26 mouse cellular contexts compared by ENCODE assay signal in the genomic region with DNA sequence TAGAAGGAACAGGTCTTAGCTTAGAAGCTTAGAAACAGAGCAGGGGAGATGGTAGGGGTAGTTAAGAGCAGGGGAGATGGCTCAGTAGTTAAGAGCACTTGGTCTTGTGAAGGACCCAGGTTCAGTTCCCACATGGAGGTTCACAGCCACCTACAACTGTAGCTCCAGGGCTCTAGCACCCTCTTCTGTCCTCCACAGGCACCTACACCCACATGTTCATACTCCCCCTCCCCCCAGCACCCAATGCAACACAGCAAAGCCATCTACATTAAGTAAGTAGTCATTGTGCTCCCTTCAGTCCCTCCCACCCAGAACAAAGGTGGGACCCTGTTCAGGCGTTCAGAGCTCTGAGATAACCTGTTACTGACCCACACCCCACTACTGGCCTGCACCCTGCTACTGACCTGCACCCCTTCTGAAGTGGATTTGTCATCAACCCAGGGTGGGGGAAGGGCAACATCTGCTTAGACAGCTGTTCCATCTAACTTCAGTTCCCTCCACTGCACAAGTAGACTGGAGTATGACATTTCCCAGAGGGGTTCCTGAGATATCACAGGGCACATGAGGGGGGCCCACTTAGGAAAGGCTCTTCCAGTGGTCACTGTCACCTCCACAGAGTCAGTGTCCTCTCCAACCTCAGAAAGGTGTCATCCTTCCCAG. TPM values are rescaled to one million over a fixed set of nuclear protein-coding genes. Genes with fewer than 3 reads are reported as not detected.
DNase-seq lines count a peak whose midpoint lies in the region; ATAC-seq and TF ChIP-seq lines count a peak whose summit lies in the region.
"Had no signal": no experiment of that assay in that cellular context is flagged by ENCODE, and none has a peak within 500 bp of the region (broad histone marks: within the 10 kb centered on the region; RNA-seq: fewer than 3 reads in every experiment).

No protein-coding gene starts in this region.

- DNase-seq in liver, embryonic 14.5 days (ENCODE audit: low read depth in 3 of 3, low spot score in 3 of 3) = no peak
- no peak for DNase-seq in liver, embryonic 11.5 days (ENCODE audit: low spot score)
- peak; percentile 47 for DNase-seq in thymus, postnatal 4 days
- DNase-seq in thymus, adult 18-20 months = no peak
- DNase-seq in ZHBTc4 (ENCODE audit: low read depth, low spot score) = peak; percentile 69
- no peak for DNase-seq in adrenal gland, adult 8-10 months
- DNase-seq in c-Kit-positive CD71-positive TER-119-positive erythroid progenitor cells, embryonic 14.5 days (ENCODE audit: low spot score) = no peak
- DNase-seq: cerebellum, adult 9-10 months had no signal

- H3K36me3 ChIP-seq in liver, embryonic 14.5 days (replicated peaks; ENCODE audit: control insufficient read depth, insufficient read depth, low read depth) = no peaks in the 10 kb centered on the region
- H3K36me3 ChIP-seq in liver, embryonic 11.5 days (ENCODE audit: control insufficient read depth, insufficient read depth, low read length) = no peaks in the 10 kb centered on the region
- H3K36me3 ChIP-seq: embryonic facial prominence, embryonic 10.5 days; heart, embryonic 13.5 days; limb, embryonic 13.5 days; midbrain, embryonic 10.5 days had no signal

- no peak overlapping the region for H3K4me2 ChIP-seq in liver, embryonic 14.5 days (ENCODE audit: low read depth)
- H3K4me2 ChIP-seq in liver, embryonic 11.5 days = no peak overlapping the region
- H3K4me2 ChIP-seq: heart, embryonic 13.5 days; hindbrain, embryonic 14.5 days; limb, embryonic 13.5 days had no signal

- H3K9me3 ChIP-seq in liver, embryonic 14.5 days (ENCODE audit: control insufficient read depth, low read length) = no peaks in the 10 kb centered on the region
- no peaks in the 10 kb centered on the region for H3K9me3 ChIP-seq in liver, embryonic 11.5 days (ENCODE audit: control insufficient read depth, low read length)
- H3K9me3 ChIP-seq: embryonic facial prominence, embryonic 10.5 days; heart, embryonic 13.5 days; limb, embryonic 13.5 days; midbrain, embryonic 10.5 days had no signal

- no peak overlapping the region for H3K9ac ChIP-seq in liver, embryonic 14.5 days (replicated peaks)
- H3K9ac ChIP-seq in liver, embryonic 11.5 days (ENCODE audit: low read depth, low read length) = no peak overlapping the region
- H3K9ac ChIP-seq: heart, embryonic 13.5 days; hindbrain, embryonic 14.5 days; limb, embryonic 13.5 days had no signal

- TF ChIP-seq CTCF in liver, embryonic 14.5 days (IDR thresholded peaks at IDR 0.05; ENCODE audit: low read depth) = 0 out of 2 replicates have a peak, but pooled peaks have one; percentile 24

- no peak overlapping the region for H3K4me3 ChIP-seq in liver, embryonic 14.5 days (ENCODE audit: insufficient read depth in 1 of 2, low read depth in 2 of 2, low read length in 2 of 2)
- H3K4me3 ChIP-seq in liver, embryonic 11.5 days (ENCODE audit: low read depth, low read length) = no peak overlapping the region
- H3K4me3 ChIP-seq: embryonic facial prominence, embryonic 10.5 days; heart, embryonic 13.5 days; limb, embryonic 13.5 days; midbrain, embryonic 10.5 days had no signal

- ATAC-seq in liver, embryonic 14.5 days (ENCODE audit: insufficient read depth) = no peak
- no peak for ATAC-seq in liver, embryonic 11.5 days (replicated peaks; ENCODE audit: low FRiP score)

- H3K27me3 ChIP-seq in liver, embryonic 14.5 days (ENCODE audit: control insufficient read depth, insufficient read depth, low read length) = no peaks in the 10 kb centered on the region
- H3K27me3 ChIP-seq in liver, embryonic 11.5 days (replicated peaks; ENCODE audit: control insufficient read depth, insufficient read depth, low read length) = no peaks in the 10 kb centered on the region
- H3K27me3 ChIP-seq: heart, embryonic 13.5 days; limb, embryonic 13.5 days had no signal

- no peak overlapping the region for H3K27ac ChIP-seq in liver, embryonic 14.5 days
- H3K27ac ChIP-seq in liver, embryonic 11.5 days (ENCODE audit: low read depth, low read length) = no peak overlapping the region
- H3K27ac ChIP-seq: embryonic facial prominence, embryonic 10.5 days; heart, embryonic 13.5 days; hindbrain, embryonic 14.5 days; kidney, postnatal 0 days; limb, embryonic 13.5 days; midbrain, embryonic 10.5 days had no signal

- WGBS in liver, embryonic 14.5 days (ENCODE audit: insufficient replicate concordance) = 47% methylated on average over 1 of the region's 1 CpGs
- 81% methylated on average over 1 of the region's 1 CpGs for WGBS in liver, embryonic 11.5 days

- TF ChIP-seq EP300 in liver, embryonic 14.5 days (IDR thresholded peaks at IDR 0.05; ENCODE audit: low read depth) = no peak

- H3K4me1 ChIP-seq in liver, embryonic 14.5 days (replicated peaks; ENCODE audit: control insufficient read depth in 2 of 2, insufficient read depth in 2 of 2, low read length in 1 of 2) = peaks cover 0 to 25% of the 10 kb centered on the region in 2 experiments; a peak in 3 of 4 replicates
- peaks cover 26% of the 10 kb centered on the region for H3K4me1 ChIP-seq in liver, embryonic 11.5 days (replicated peaks; ENCODE audit: control insufficient read depth, insufficient read depth, low read length)
- H3K4me1 ChIP-seq: embryonic facial prominence, embryonic 10.5 days; limb, embryonic 13.5 days; midbrain, embryonic 10.5 days had no signal

RNA-seq across cellular contexts. Expression of a gene that starts 31.8 kb away (rescaled TPM):
- 0.83 and 7.4 TPM in 2 replicates for polyA plus RNA-seq in liver, embryonic 14.5 days (2012; rRNA removed)
- polyA plus RNA-seq in liver, embryonic 14.5 days (2014; fragmentation: Nextera tagmentation; extraction: Ambion mirVana) = 7.3 and 8.0 TPM in 2 replicates
- polyA plus RNA-seq in liver, embryonic 11.5 days (2014; fragmentation: Nextera tagmentation; extraction: Ambion mirVana) = 20.8 TPM in 2 replicates
- total RNA-seq in adrenal gland, adult 8-10 months (2022) = 1 to 10 TPM; 4.5 to 9.5 (median 7.9) TPM

RNA-seq across cellular contexts. Expression of a gene that starts 33.4 kb away (rescaled TPM):
- polyA plus RNA-seq in liver, embryonic 14.5 days (2012; rRNA removed) = 35.0 and 38.8 TPM in 2 replicates
- polyA plus RNA-seq in liver, embryonic 14.5 days (2014; fragmentation: Nextera tagmentation; extraction: Ambion mirVana) = 46.7 and 52.5 TPM in 2 replicates
- 111 and 119 TPM in 2 replicates for polyA plus RNA-seq in liver, embryonic 11.5 days (2014; fragmentation: Nextera tagmentation; extraction: Ambion mirVana)
- 10 to 100 TPM; 51.1 to 67.6 (median 57.4) TPM for total RNA-seq in adrenal gland, adult 8-10 months (2022)

RNA-seq across cellular contexts. Expression of a gene that starts 45.6 kb away (rescaled TPM):
- polyA plus RNA-seq in liver, embryonic 14.5 days (2012; rRNA removed) = 2.9 and 3.4 TPM in 2 replicates
- polyA plus RNA-seq in liver, embryonic 14.5 days (2014; fragmentation: Nextera tagmentation; extraction: Ambion mirVana) = 2.0 and 2.6 TPM in 2 replicates
- polyA plus RNA-seq in liver, embryonic 11.5 days (2014; fragmentation: Nextera tagmentation; extraction: Ambion mirVana) = 5.3 and 5.5 TPM in 2 replicates
- 10 to 100 TPM; 30.7 to 44.2 (median 36.5) TPM for total RNA-seq in adrenal gland, adult 8-10 months (2022)

RNA-seq across cellular contexts. Expression of a gene that starts 53.7 kb away (rescaled TPM):
- 22.9 and 28.2 TPM in 2 replicates for polyA plus RNA-seq in liver, embryonic 14.5 days (2012; rRNA removed)
- 32.6 and 34.3 TPM in 2 replicates for polyA plus RNA-seq in liver, embryonic 14.5 days (2014; fragmentation: Nextera tagmentation; extraction: Ambion mirVana)
- polyA plus RNA-seq in liver, embryonic 11.5 days (2014; fragmentation: Nextera tagmentation; extraction: Ambion mirVana) = 59.7 and 64.2 TPM in 2 replicates
- total RNA-seq in adrenal gland, adult 8-10 months (2022) = 10 to 100 TPM; 57.8 to 69.3 (median 65.2) TPM

RNA-seq across cellular contexts. Expression of a gene that starts 59.8 kb away (rescaled TPM):
- not detected in 2 replicates for polyA plus RNA-seq in liver, embryonic 14.5 days (2012; rRNA removed)
- not detected in 2 replicates for polyA plus RNA-seq in liver, embryonic 14.5 days (2014; fragmentation: Nextera tagmentation; extraction: Ambion mirVana)
- polyA plus RNA-seq in liver, embryonic 11.5 days (2014; fragmentation: Nextera tagmentation; extraction: Ambion mirVana) = not detected in 2 replicates
- not detected for total RNA-seq in adrenal gland, adult 8-10 months (2022)
- total RNA-seq: adrenal gland, postnatal 14 days; common myeloid progenitor, adult 5-6 weeks; gastrocnemius, adult 18-20 months; granulocyte monocyte progenitor cell, adult 5-6 weeks; heart, postnatal 25 days; layer of hippocampus, adult 18-20 months; layer of hippocampus, postnatal 25 days; left cerebral cortex, postnatal 14 days; midbrain, postnatal 0 days had no signal
- polyA plus RNA-seq: activated CD4-positive, CD25-positive, alpha-beta regulatory T cell, adult 4 months; embryonic facial prominence, embryonic 10.5 days; forebrain, embryonic 11.5 days; heart, embryonic 13.5 days; hindbrain, embryonic 14.5 days; kidney, postnatal 0 days; limb, embryonic 13.5 days; liver, embryonic 16.5 days; midbrain, embryonic 10.5 days; midbrain, postnatal 0 days had no signal

Comparison
In these comparisons a context has a peak if more than half of its experiments do, and no peak if none do; other contexts are left out.
1. DNase-seq: peak in thymus, postnatal 4 days (single experiment) and ZHBTc4 (single experiment); none in liver, embryonic 14.5 days (0 of 3), liver, embryonic 11.5 days (single experiment), thymus, adult 18-20 months (0 of 2), adrenal gland, adult 8-10 months (single experiment) and c-Kit-positive CD71-positive TER-119-positive erythroid progenitor cells, embryonic 14.5 days (single experiment).